Mouse (Mus musculus) cortical plate, adult 2 months (tissue): ENCODE results near the gene Dnah17.

Experiments used
- CTCF ChIP-seq: fragments of 200-500 bp; IDR thresholded peaks from 2 replicates; pipeline ENCODE4 v1.5.1; 2011; ENCODE audit warnings: mild to moderate bottlenecking, control low read depth, low read length; ENCODE audit not compliant: insufficient read depth; ENCODE audit errors: extremely low read depth
- POLR2A ChIP-seq: fragments of 200-500 bp; IDR thresholded peaks from 2 replicates; pipeline ENCODE4 v1.6.1; 2011; ENCODE audit warnings: mild to moderate bottlenecking, low read length, control low read depth; ENCODE audit not compliant: insufficient read depth; ENCODE audit errors: extremely low read depth

GRCm38 (mm10) chr11:118058367-118058766 lies 72.1 kb downstream of the Dnah17 start:
- TF ChIP-seq CTCF (no peak), POLR2A (no peak)
